Mouse (Mus musculus): ENCODE data around the gene Gm47791. TPM values are rescaled to one million over a fixed set of nuclear protein-coding genes. Genes with fewer than 3 reads are reported as not detected.

The Gm47791 gene
- polyA plus RNA-seq, 1 experiment: not detected

- TF ChIP-seq POLR2A (IDR thresholded peaks at IDR 0.05; ENCODE audit: extremely low read depth, insufficient read depth, low read length) (no peak), CTCF (IDR thresholded peaks at IDR 0.05; ENCODE audit: extremely low read depth, insufficient read depth, low read length) (no peak)
- H3K4me1 ChIP-seq (ENCODE audit: control insufficient read depth, insufficient read depth, low read length): peaks cover 2% of the 10 kb centered on the region
- no peak overlapping the region for H3K4me3 ChIP-seq (ENCODE audit: insufficient read depth, low read length)
- no peak overlapping the region for H3K27ac ChIP-seq (ENCODE audit: insufficient read depth, low read length)
Measured at GRCm38 (mm10) chr1:82743962-82744361, 27.1 kb downstream of the Gm47791 start.

GRCm38 (mm10) chr1:82741539-82741938 is 29.5 kb downstream of the Gm47791 start:
- peaks cover 4% of the 10 kb centered on the region for H3K4me1 ChIP-seq (ENCODE audit: control insufficient read depth, insufficient read depth, low read length)
- TF ChIP-seq CTCF (IDR thresholded peaks at IDR 0.05; ENCODE audit: extremely low read depth, insufficient read depth, low read length): no peak
- no peak for TF ChIP-seq POLR2A (IDR thresholded peaks at IDR 0.05; ENCODE audit: extremely low read depth, insufficient read depth, low read length)
- no peak overlapping the region for H3K4me3 ChIP-seq (ENCODE audit: insufficient read depth, low read length)
- H3K27ac ChIP-seq (ENCODE audit: insufficient read depth, low read length): no peak overlapping the region

GRCm38 (mm10) chr1:82738066-82738465 is 33.0 kb downstream of the Gm47791 start:
- Histone ChIP-seq H3K4me1 (ENCODE audit: control insufficient read depth, insufficient read depth, low read length) (peaks cover 4% of the 10 kb centered on the region), H3K4me3 (ENCODE audit: insufficient read depth, low read length) (no peak overlapping the region), H3K27ac (ENCODE audit: insufficient read depth, low read length) (no peak overlapping the region)
- TF ChIP-seq CTCF (IDR thresholded peaks at IDR 0.05; ENCODE audit: extremely low read depth, insufficient read depth, low read length) (no peak), POLR2A (IDR thresholded peaks at IDR 0.05; ENCODE audit: extremely low read depth, insufficient read depth, low read length) (no peak)

GRCm38 (mm10) chr1:82733357-82733756 is 37.7 kb downstream of the Gm47791 start:
- no peak for TF ChIP-seq POLR2A (IDR thresholded peaks at IDR 0.05; ENCODE audit: extremely low read depth, insufficient read depth, low read length)
- TF ChIP-seq CTCF (IDR thresholded peaks at IDR 0.05; ENCODE audit: extremely low read depth, insufficient read depth, low read length): no peak
- H3K4me1 ChIP-seq (ENCODE audit: control insufficient read depth, insufficient read depth, low read length): peaks cover 2% of the 10 kb centered on the region; the same call in 1 of the 2 replicates
- H3K27ac ChIP-seq (ENCODE audit: insufficient read depth, low read length): no peak overlapping the region
- no peak overlapping the region for H3K4me3 ChIP-seq (ENCODE audit: insufficient read depth, low read length)

GRCm38 (mm10) chr1:82726482-82726881 is 44.6 kb downstream of the Gm47791 start:
- Histone ChIP-seq H3K4me3 (ENCODE audit: insufficient read depth, low read length) (no peak overlapping the region), H3K27ac (ENCODE audit: insufficient read depth, low read length) (no peak overlapping the region), H3K4me1 (ENCODE audit: control insufficient read depth, insufficient read depth, low read length) (no peaks in the 10 kb centered on the region; the same call in 1 of the 2 replicates)
- TF ChIP-seq CTCF (IDR thresholded peaks at IDR 0.05; ENCODE audit: extremely low read depth, insufficient read depth, low read length) (no peak), POLR2A (IDR thresholded peaks at IDR 0.05; ENCODE audit: extremely low read depth, insufficient read depth, low read length) (no peak)

GRCm38 (mm10) chr1:82725875-82726185 is 45.2 kb downstream of the Gm47791 start:
- H3K4me3 ChIP-seq (ENCODE audit: insufficient read depth, low read length): peak overlapping the region; percentile 85; the same call in 1 of the 2 replicates
- no peak for TF ChIP-seq POLR2A (IDR thresholded peaks at IDR 0.05; ENCODE audit: extremely low read depth, insufficient read depth, low read length)
- no peak for TF ChIP-seq CTCF (IDR thresholded peaks at IDR 0.05; ENCODE audit: extremely low read depth, insufficient read depth, low read length)
- no peak overlapping the region for H3K27ac ChIP-seq (ENCODE audit: insufficient read depth, low read length)
- H3K4me1 ChIP-seq (ENCODE audit: control insufficient read depth, insufficient read depth, low read length): no peaks in the 10 kb centered on the region; the same call in 1 of the 2 replicates

GRCm38 (mm10) chr1:82725026-82725874 is 45.8 kb downstream of the Gm47791 start:
- no peak for TF ChIP-seq POLR2A (IDR thresholded peaks at IDR 0.05; ENCODE audit: extremely low read depth, insufficient read depth, low read length)
- TF ChIP-seq CTCF (IDR thresholded peaks at IDR 0.05; ENCODE audit: extremely low read depth, insufficient read depth, low read length): no peak

GRCm38 (mm10) chr1:82724339-82725025 is 46.6 kb downstream of the Gm47791 start, which contains the start of gene Mff:
Gene Mff (plus strand): TSS chr1:82724890.
- H3K27ac ChIP-seq (ENCODE audit: insufficient read depth, low read length): peak within 1 kb of the TSS; percentile 84
- peak within 1 kb of the TSS; percentile 85 for H3K4me3 ChIP-seq (ENCODE audit: insufficient read depth, low read length)
- TF ChIP-seq POLR2A (IDR thresholded peaks at IDR 0.05; ENCODE audit: extremely low read depth, insufficient read depth, low read length) (peak; percentile 82), CTCF (IDR thresholded peaks at IDR 0.05; ENCODE audit: extremely low read depth, insufficient read depth, low read length) (no peak)
- H3K4me1 ChIP-seq (ENCODE audit: control insufficient read depth, insufficient read depth, low read length): no peaks in the 10 kb centered on the region; the same call in 1 of the 2 replicates

More at GRCm38 (mm10) chr1:82725026-82725874, 45.8 kb downstream of the Gm47791 start:
- no peaks in the 10 kb centered on the region; the same call in 1 of the 2 replicates for H3K4me1 ChIP-seq (ENCODE audit: control insufficient read depth, insufficient read depth, low read length)
- H3K27ac ChIP-seq (ENCODE audit: insufficient read depth, low read length): peak overlapping the region; percentile 84
- H3K4me3 ChIP-seq (ENCODE audit: insufficient read depth, low read length): peak overlapping the region; percentile 85

Other genes starting within 250 kb of the Gm47791 start
- gene Col4a4, start 184.4 kb downstream of the Gm47791 start, polyA plus RNA-seq (2012; rRNA removed): 0.15 and 0.23 TPM in 2 replicates
- 0.19 and 0.30 TPM in 2 replicates for gene Col4a3, start 184.3 kb downstream of the Gm47791 start, polyA plus RNA-seq (2012; rRNA removed)
- gene Mff, start 46.4 kb downstream of the Gm47791 start, polyA plus RNA-seq (2012; rRNA removed): 365 and 371 TPM in 2 replicates
- gene Tm4sf20, start 2.8 kb downstream of the Gm47791 start, polyA plus RNA-seq (2012; rRNA removed): not detected in 2 replicates
- gene Agfg1, start 68.2 kb upstream of the Gm47791 start, polyA plus RNA-seq (2012; rRNA removed): 37.5 and 39.5 TPM in 2 replicates
- 2.1 and 2.2 TPM in 2 replicates for gene A030005L19Rik, start 142.1 kb upstream of the Gm47791 start, polyA plus RNA-seq (2012; rRNA removed)
- gene A030014E15Rik, start 153.7 kb upstream of the Gm47791 start, polyA plus RNA-seq (2012; rRNA removed): 0.19 TPM in 1 of 2 replicates, not detected in the other
- not detected in 2 replicates for gene Gm6217, start 160.2 kb upstream of the Gm47791 start, polyA plus RNA-seq (2012; rRNA removed)
- gene A030003K21Rik, start 172.1 kb upstream of the Gm47791 start, polyA plus RNA-seq (2012; rRNA removed): not detected in 2 replicates
- not detected in 2 replicates for gene Gm7544, start 184.8 kb upstream of the Gm47791 start, polyA plus RNA-seq (2012; rRNA removed)
- not detected in 2 replicates for gene Gm47955, start 189.0 kb upstream of the Gm47791 start, polyA plus RNA-seq (2012; rRNA removed)
- not detected in 2 replicates for gene Gm47959, start 229.3 kb upstream of the Gm47791 start, polyA plus RNA-seq (2012; rRNA removed)